Mouse (Mus musculus): ENCODE measurements at regions not wholly inside any gene's neighbourhood (a gene's known extent, or its start where the extent isn't known, plus 50 kb on each side); places are given as distances from the start of the nearest gene placed in this dataset.
A peak's percentile ranks its signal among the peaks of the same experiment; 100 is the strongest.

GRCm38 (mm10) chr15:36399355-36400012 is 608.1 kb downstream of the Zfp706 start:
- ATAC-seq (ENCODE audit: low FRiP score), result no peak; the same call in 1 of the 2 replicates
- Histone ChIP-seq H3K4me3 (replicated peaks) (no peak overlapping the region), H3K36me3 (replicated peaks) (no peaks in the 10 kb centered on the region), H3K27ac (0 out of 2 replicates have a peak overlapping the region, but pooled peaks have one; percentile 19), H3K4me2 (no peak overlapping the region), H3K4me1 (peaks cover 17% of the 10 kb centered on the region), H3K27me3 (no peaks in the 10 kb centered on the region), H3K9me3 (no peaks in the 10 kb centered on the region), H3K9ac (no peak overlapping the region)
- WGBS, result 59% methylated on average over 7 of the region's 7 CpGs

GRCm38 (mm10) chr15:36398099-36398982 is 609.2 kb downstream of the Zfp706 start:
- H3K27me3 ChIP-seq, result no peaks in the 10 kb centered on the region
- ATAC-seq (ENCODE audit: low FRiP score), result no peak
- no peak overlapping the region for H3K4me2 ChIP-seq
- H3K36me3 ChIP-seq (replicated peaks), result no peaks in the 10 kb centered on the region
- no peak overlapping the region for H3K27ac ChIP-seq
- peaks cover 17% of the 10 kb centered on the region for H3K4me1 ChIP-seq
- H3K4me3 ChIP-seq (replicated peaks), result no peak overlapping the region
- WGBS, result 76% methylated on average over 9 of the region's 9 CpGs
- H3K9ac ChIP-seq, result no peak overlapping the region
- no peaks in the 10 kb centered on the region for H3K9me3 ChIP-seq

GRCm38 (mm10) chr15:36396791-36397190 is 610.8 kb downstream of the Zfp706 start:
- no peak for ATAC-seq (ENCODE audit: low FRiP score)
- no peak overlapping the region for H3K4me3 ChIP-seq (replicated peaks)
- no peaks in the 10 kb centered on the region for H3K36me3 ChIP-seq (replicated peaks)
- peaks cover 17% of the 10 kb centered on the region for H3K4me1 ChIP-seq
- WGBS, result 84% methylated on average over 6 of the region's 6 CpGs
- H3K27me3 ChIP-seq, result no peaks in the 10 kb centered on the region
- H3K9ac ChIP-seq, result no peak overlapping the region
- H3K27ac ChIP-seq, result no peak overlapping the region
- H3K4me2 ChIP-seq, result no peak overlapping the region
- no peaks in the 10 kb centered on the region for H3K9me3 ChIP-seq

GRCm38 (mm10) chr15:36396245-36396644 is 611.3 kb downstream of the Zfp706 start:
- Histone ChIP-seq H3K4me2 (no peak overlapping the region), H3K9me3 (no peaks in the 10 kb centered on the region), H3K27me3 (no peaks in the 10 kb centered on the region), H3K27ac (no peak overlapping the region), H3K36me3 (replicated peaks) (no peaks in the 10 kb centered on the region), H3K4me1 (peaks cover 17% of the 10 kb centered on the region), H3K9ac (no peak overlapping the region), H3K4me3 (replicated peaks) (no peak overlapping the region)
- no peak for ATAC-seq (ENCODE audit: low FRiP score)
- 69% methylated on average over 2 of the region's 2 CpGs for WGBS

GRCm38 (mm10) chr15:36395672-36396050 is 611.9 kb downstream of the Zfp706 start:
- no peak overlapping the region for H3K27ac ChIP-seq
- 62% methylated on average over 4 of the region's 4 CpGs for WGBS

GRCm38 (mm10) chr15:36394914-36395671 is 612.5 kb downstream of the Zfp706 start:
- ATAC-seq (ENCODE audit: low FRiP score), result no peak
- Histone ChIP-seq H3K36me3 (replicated peaks) (no peaks in the 10 kb centered on the region), H3K4me3 (replicated peaks) (no peak overlapping the region), H3K9ac (no peak overlapping the region), H3K27me3 (no peaks in the 10 kb centered on the region), H3K27ac (no peak overlapping the region), H3K4me2 (no peak overlapping the region), H3K4me1 (peaks cover 10% of the 10 kb centered on the region), H3K9me3 (no peaks in the 10 kb centered on the region)
- 81% methylated on average over 8 of the region's 8 CpGs for WGBS

More at GRCm38 (mm10) chr15:36395672-36396050, 611.9 kb downstream of the Zfp706 start:
- H3K4me3 ChIP-seq (replicated peaks), result no peak overlapping the region
- no peaks in the 10 kb centered on the region for H3K9me3 ChIP-seq
- no peak for ATAC-seq (ENCODE audit: low FRiP score)
- no peaks in the 10 kb centered on the region for H3K27me3 ChIP-seq
- H3K4me2 ChIP-seq, result no peak overlapping the region
- H3K36me3 ChIP-seq (replicated peaks), result no peaks in the 10 kb centered on the region
- H3K9ac ChIP-seq, result no peak overlapping the region
- peaks cover 15% of the 10 kb centered on the region for H3K4me1 ChIP-seq

- H3K9me3 ChIP-seq, result no peaks in the 10 kb centered on the region
- no peak for ATAC-seq (ENCODE audit: low FRiP score)
- H3K36me3 ChIP-seq (replicated peaks), result no peaks in the 10 kb centered on the region
- no peak overlapping the region for H3K9ac ChIP-seq
- no peak overlapping the region for H3K27ac ChIP-seq
- H3K4me2 ChIP-seq, result no peak overlapping the region
- WGBS, result 77% methylated on average over 4 of the region's 4 CpGs
- H3K4me1 ChIP-seq, result no peaks in the 10 kb centered on the region
- no peak overlapping the region for H3K4me3 ChIP-seq (replicated peaks)
- H3K27me3 ChIP-seq, result no peaks in the 10 kb centered on the region
These were observed 617.8 kb downstream of the Zfp706 start for GRCm38 (mm10) chr15:36389775-36390174.

- ATAC-seq (ENCODE audit: low FRiP score), result no peak
- H3K9ac ChIP-seq, result no peak overlapping the region
- WGBS, result 6% methylated on average over 8 of the region's 8 CpGs
These were observed 626.3 kb downstream of the Zfp706 start for GRCm38 (mm10) chr15:36381228-36381671.

GRCm38 (mm10) chr15:36380461-36381227 is 626.9 kb downstream of the Zfp706 start:
- Histone ChIP-seq H3K4me3 (replicated peaks) (0 out of 2 replicates have a peak overlapping the region, but pooled peaks have one; percentile 15), H3K27ac (no peak overlapping the region), H3K4me1 (peaks cover 9% of the 10 kb centered on the region; the same call in 1 of the 2 replicates), H3K9ac (no peak overlapping the region), H3K27me3 (peaks cover 46% of the 10 kb centered on the region), H3K36me3 (replicated peaks) (no peaks in the 10 kb centered on the region), H3K4me2 (peak overlapping the region; percentile 38), H3K9me3 (no peaks in the 10 kb centered on the region)
- ATAC-seq (ENCODE audit: low FRiP score), result no peak
- 8% methylated on average over 17 of the region's 17 CpGs for WGBS

More at GRCm38 (mm10) chr15:36381228-36381671, 626.3 kb downstream of the Zfp706 start:
- H3K9me3 ChIP-seq, result no peaks in the 10 kb centered on the region
- peak overlapping the region; percentile 38 for H3K4me2 ChIP-seq
- no peaks in the 10 kb centered on the region for H3K36me3 ChIP-seq (replicated peaks)
- H3K27me3 ChIP-seq, result peaks cover 40% of the 10 kb centered on the region
- 0 out of 2 replicates have a peak overlapping the region, but pooled peaks have one; percentile 15 for H3K4me3 ChIP-seq (replicated peaks)
- H3K4me1 ChIP-seq, result peaks cover 9% of the 10 kb centered on the region; the same call in 1 of the 2 replicates
- H3K27ac ChIP-seq, result no peak overlapping the region

GRCm38 (mm10) chr15:36378640-36379039 is 628.9 kb downstream of the Zfp706 start:
- no peak overlapping the region for H3K4me2 ChIP-seq
- WGBS, result 85% methylated on average over 4 of the region's 4 CpGs
- no peaks in the 10 kb centered on the region for H3K9me3 ChIP-seq
- H3K4me3 ChIP-seq (replicated peaks), result no peak overlapping the region
- ATAC-seq (ENCODE audit: low FRiP score), result no peak
- H3K27me3 ChIP-seq, result peaks cover 60% of the 10 kb centered on the region
- H3K9ac ChIP-seq, result no peak overlapping the region
- peaks cover 28% of the 10 kb centered on the region for H3K4me1 ChIP-seq
- no peaks in the 10 kb centered on the region for H3K36me3 ChIP-seq (replicated peaks)
- H3K27ac ChIP-seq, result no peak overlapping the region

- no peak for ATAC-seq (ENCODE audit: low FRiP score)
- Histone ChIP-seq H3K9ac (no peak overlapping the region), H3K4me1 (peaks cover 27% of the 10 kb centered on the region), H3K4me2 (no peak overlapping the region), H3K36me3 (replicated peaks) (no peaks in the 10 kb centered on the region), H3K27ac (no peak overlapping the region), H3K4me3 (replicated peaks) (no peak overlapping the region), H3K27me3 (peaks cover 54% of the 10 kb centered on the region), H3K9me3 (no peaks in the 10 kb centered on the region)
- WGBS, result 80% methylated on average over 6 of the region's 6 CpGs
These were observed 631.0 kb downstream of the Zfp706 start for GRCm38 (mm10) chr15:36376551-36376950.
